Mouse (Mus musculus) kidney, adult 2 months (tissue): ENCODE results near the gene Haus5. TPM values are rescaled to one million over a fixed set of nuclear protein-coding genes. Genes with fewer than 3 reads are reported as not detected.

ENCODE experiments used
- DNase-seq: peaks from one replicate; pipeline ENCODE4 v3.0.0; 2021
- H3K27ac ChIP-seq: fragments of 200-500 bp; 2 replicates; pipeline ENCODE4 v1.5.1; 2012; ENCODE audit warnings: low read depth, low read length, control low read depth, inconsistent platforms; ENCODE audit not compliant: insufficient read depth
- H3K27me3 ChIP-seq: fragments of 200-500 bp; replicated peaks from 2 replicates; pipeline ENCODE4 v1.6.1; 2012; ENCODE audit warnings: mild to moderate bottlenecking, moderate library complexity, low read length, inconsistent platforms; ENCODE audit not compliant: control insufficient read depth, insufficient read depth
- H3K36me3 ChIP-seq: fragments of 200-500 bp; 2 replicates; pipeline ENCODE4 v1.6.1; 2012; ENCODE audit warnings: mild to moderate bottlenecking, moderate library complexity, low read length, inconsistent platforms; ENCODE audit not compliant: control insufficient read depth, insufficient read depth
- H3K4me1 ChIP-seq: fragments of 200-500 bp; 2 replicates; pipeline ENCODE4 v1.6.1; 2011; ENCODE audit warnings: low read length; ENCODE audit not compliant: control insufficient read depth, insufficient read depth
- H3K4me3 ChIP-seq: fragments of 200-500 bp; 2 replicates; pipeline ENCODE4 v1.5.1; 2011; ENCODE audit warnings: mild to moderate bottlenecking, low read depth, low read length, control low read depth; ENCODE audit not compliant: insufficient read depth
- CTCF ChIP-seq: fragments of 200-500 bp; conservative IDR thresholded peaks from 2 replicates; pipeline ENCODE4 v1.5.1; 2011; ENCODE audit warnings: low read depth, mild to moderate bottlenecking, control low read depth, low read length, moderate library complexity, mixed read lengths; ENCODE audit not compliant: insufficient read depth, insufficient read length
- POLR2A ChIP-seq: fragments of 200-500 bp; IDR thresholded peaks from one replicate; pipeline ENCODE4 v1.6.1; 2011; ENCODE audit warnings: low read depth, low read length, control low read depth
- WGBS: fragments of 180-500 bp; shearing (Covaris S2); methylation state at CpG from one replicate; pipeline ENCODE4 v1.1.7; 2018; 5-methylcytosine and 5-hydroxymethylcytosine counted together
- polyA plus RNA-seq: library from polyadenylated mRNA; depleted of rRNA; stranded (reverse); fragments of >200 nt; gene quantifications from 2 replicates; pipeline ENCODE4 v1.2.3, GENCODE M21; 2012; rRNA removed

Gene Haus5
- polyA plus RNA-seq, 1 experiment = 9.1 TPM

DNA sequence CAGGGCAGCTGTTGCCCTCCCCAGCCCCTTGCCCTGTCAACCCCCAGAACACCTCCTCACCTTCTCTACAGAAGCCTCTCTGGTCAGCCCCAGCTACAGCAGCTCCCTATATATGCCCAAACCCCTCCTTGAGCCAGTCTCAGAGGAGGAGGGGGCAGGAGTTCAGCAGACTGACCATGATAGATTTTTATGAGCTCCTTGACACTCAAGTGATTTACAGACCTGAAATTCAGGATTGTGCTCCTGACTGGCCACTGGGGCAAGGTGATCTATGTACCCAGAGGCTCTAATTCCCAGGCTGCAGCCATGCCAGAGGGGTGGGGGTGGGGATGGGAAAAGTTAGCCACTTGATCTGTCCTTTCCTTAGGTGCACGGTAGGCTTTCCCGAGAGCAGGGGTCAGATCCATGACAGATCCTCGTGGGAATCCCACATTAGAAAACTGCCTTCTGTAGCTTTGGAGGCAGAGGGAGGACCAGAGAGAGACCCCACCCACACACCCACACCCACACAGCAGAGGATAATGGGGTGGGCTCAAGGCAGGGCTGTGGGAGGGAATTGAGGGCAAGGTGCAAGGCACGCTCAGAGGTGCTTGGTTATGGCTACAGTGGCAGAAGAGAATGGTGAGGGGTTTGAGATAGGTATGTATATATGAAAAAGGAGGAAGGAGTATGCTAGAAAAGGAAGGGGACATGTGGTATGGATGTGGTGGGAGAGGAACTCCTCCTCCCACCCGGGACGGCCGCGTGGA, 52.0 kb downstream of the Haus5 start, which contains the start of gene Upk1a:
Upk1a (minus strand) TSS at position 194 of the 749 bp plus-strand sequence.
- no peak for TF ChIP-seq POLR2A
- TF ChIP-seq CTCF = no peak
- Histone ChIP-seq H3K36me3 (no peaks in the 10 kb centered on the region; the same call in 1 of the 2 replicates), H3K27ac (no peak within 1 kb of the TSS), H3K27me3 (no peaks in the 10 kb centered on the region), H3K4me1 (no peaks in the 10 kb centered on the region; the same call in 1 of the 2 replicates), H3K4me3 (no peak within 1 kb of the TSS)
- no peak for DNase-seq
- whole genome bisulfite sequencing = 25% methylated on average over 8 of the region's 8 CpGs

DNA sequence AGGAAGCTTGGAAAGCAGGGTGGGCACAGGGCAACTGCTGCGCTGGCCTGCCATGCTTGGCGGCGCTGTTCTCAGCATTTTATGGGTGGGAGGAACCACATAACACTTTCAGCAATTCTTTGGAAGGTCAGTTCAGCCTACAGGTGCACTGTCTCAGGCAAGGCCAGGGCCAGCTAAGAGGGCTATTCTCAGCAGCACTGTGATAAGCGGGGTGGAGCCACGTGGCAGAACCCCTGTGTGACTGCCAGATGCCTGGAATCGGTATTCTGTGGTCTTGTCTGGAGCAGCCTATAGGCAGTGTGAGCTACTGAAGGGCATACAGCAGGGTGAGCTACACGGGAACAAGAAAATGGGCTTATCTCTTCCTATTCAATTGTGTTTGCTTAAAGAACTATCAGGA, 54.8 kb downstream of the Haus5 start:
- Histone ChIP-seq H3K4me3 (no peak overlapping the region), H3K27ac (no peak overlapping the region), H3K27me3 (no peaks in the 10 kb centered on the region), H3K36me3 (no peaks in the 10 kb centered on the region), H3K4me1 (no peaks in the 10 kb centered on the region; the same call in 1 of the 2 replicates)
- DNase-seq = no peak
- TF ChIP-seq CTCF = no peak
- TF ChIP-seq POLR2A = no peak
- 53% methylated on average over 7 of the region's 7 CpGs for WGBS

DNA sequence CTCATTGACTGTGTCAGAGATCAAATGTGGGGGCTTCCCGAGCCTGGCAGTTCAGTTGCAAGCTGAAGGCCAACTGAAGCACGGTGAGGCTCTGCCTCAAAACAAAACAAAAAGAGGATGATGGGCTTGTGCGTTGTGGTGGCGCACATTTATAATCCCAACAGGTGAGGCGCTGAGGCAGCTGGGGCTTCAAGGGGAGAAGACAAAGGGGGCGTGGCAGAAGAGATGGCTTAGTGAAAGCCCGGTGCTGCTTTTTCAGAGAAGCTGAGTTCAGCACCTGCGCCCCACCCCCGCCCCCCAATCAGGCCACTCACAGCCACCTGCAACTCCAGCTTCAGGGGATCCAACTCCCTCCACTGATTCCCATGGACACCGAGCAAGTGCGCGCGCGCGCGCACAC, 56.3 kb downstream of the Haus5 start:
- H3K4me3 ChIP-seq = no peak overlapping the region
- H3K27ac ChIP-seq = no peak overlapping the region
- TF ChIP-seq POLR2A (no peak), CTCF (no peak)
- H3K27me3 ChIP-seq = no peaks in the 10 kb centered on the region
- peaks cover 1% of the 10 kb centered on the region for H3K4me1 ChIP-seq
- H3K36me3 ChIP-seq = no peaks in the 10 kb centered on the region
- 52% methylated on average over 16 of the region's 16 CpGs for WGBS
- DNase-seq = no peak

DNA sequence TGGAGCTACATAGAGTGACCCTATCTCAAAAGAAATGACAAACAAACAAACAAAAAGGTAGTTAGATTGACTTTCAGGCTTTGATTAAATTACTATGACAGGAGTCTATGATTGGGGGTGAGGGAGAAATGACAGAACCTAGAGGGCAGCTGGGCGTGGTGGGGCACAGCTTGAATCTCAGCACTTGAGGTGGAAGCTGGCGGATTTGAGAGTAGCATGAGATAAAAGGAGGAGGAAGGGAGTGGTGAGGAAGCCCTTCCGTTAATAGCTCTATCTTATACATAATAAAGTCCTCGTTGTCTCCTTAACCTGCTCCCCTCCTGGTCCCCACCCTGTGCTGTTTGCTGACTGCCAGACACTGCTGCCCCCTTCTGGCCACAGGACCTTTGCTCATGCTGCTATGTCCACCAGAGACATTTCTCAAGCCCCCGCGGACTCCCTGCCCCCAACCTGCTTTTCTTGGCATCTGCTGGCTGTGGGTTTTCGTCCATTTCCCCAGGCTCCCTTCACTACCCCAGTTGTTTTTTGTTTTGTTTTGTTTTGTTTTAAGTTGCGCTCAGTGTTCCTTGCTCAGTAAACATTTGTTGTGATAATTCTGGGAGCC, 57.0 kb downstream of the Haus5 start:
- Histone ChIP-seq H3K4me3 (no peak overlapping the region), H3K4me1 (peaks cover 8% of the 10 kb centered on the region), H3K27me3 (no peaks in the 10 kb centered on the region), H3K36me3 (no peaks in the 10 kb centered on the region), H3K27ac (no peak overlapping the region)
- WGBS = 29% methylated on average over 8 of the region's 8 CpGs
- peak; percentile 61 for DNase-seq
- TF ChIP-seq CTCF (peak; percentile 76), POLR2A (no peak)

DNA sequence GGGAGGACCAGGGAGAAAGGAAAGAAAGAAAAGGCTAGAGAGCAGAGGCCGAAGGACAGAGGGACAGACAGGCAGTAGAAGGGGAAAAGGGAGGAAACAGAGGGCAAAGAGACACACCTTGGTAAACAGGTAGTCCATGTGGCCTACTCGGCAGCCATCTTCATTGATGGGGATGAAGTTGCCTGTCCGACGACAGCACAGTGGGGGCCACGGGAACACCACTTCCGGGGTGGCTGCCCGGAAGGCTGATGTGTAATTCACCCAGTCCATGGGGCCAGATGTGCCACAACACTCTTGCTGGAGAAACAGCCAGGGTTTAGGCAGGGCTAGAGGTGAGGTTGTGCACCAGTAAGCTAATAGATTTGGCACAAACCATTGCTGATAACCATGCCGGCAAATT, 59.9 kb downstream of the Haus5 start:
- H3K27me3 ChIP-seq = no peaks in the 10 kb centered on the region
- no peak for TF ChIP-seq POLR2A
- TF ChIP-seq CTCF = no peak
- H3K4me3 ChIP-seq = no peak overlapping the region
- no peak overlapping the region for H3K27ac ChIP-seq
- H3K4me1 ChIP-seq = peaks cover 8% of the 10 kb centered on the region
- DNase-seq = no peak
- 87% methylated on average over 8 of the region's 8 CpGs for whole genome bisulfite sequencing
- H3K36me3 ChIP-seq = no peaks in the 10 kb centered on the region

DNA sequence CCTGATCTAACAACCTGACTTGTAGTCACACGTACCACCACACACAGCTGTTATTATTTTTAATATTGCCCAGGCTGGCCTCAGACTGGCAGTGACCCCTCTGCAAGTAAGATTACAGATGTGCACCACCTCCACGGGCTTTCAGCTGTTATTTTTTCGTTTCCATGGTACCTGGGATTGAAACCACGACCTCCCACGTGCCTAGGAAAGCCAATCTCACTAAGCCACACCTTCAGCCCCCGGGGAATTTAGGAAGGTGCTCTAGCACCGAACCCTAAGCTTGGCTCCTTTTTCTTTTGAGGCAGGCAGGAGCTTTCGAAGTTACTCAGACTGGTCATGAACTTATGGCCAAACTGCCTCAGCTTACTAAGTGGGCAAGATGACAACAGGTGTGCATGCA, 60.4 kb downstream of the Haus5 start:
- TF ChIP-seq POLR2A = no peak
- TF ChIP-seq CTCF = no peak
- H3K36me3 ChIP-seq = no peaks in the 10 kb centered on the region
- H3K4me3 ChIP-seq = no peak overlapping the region
- peaks cover 8% of the 10 kb centered on the region for H3K4me1 ChIP-seq
- 41% methylated on average over 8 of the region's 8 CpGs for WGBS
- no peak for DNase-seq
- H3K27ac ChIP-seq = no peak overlapping the region
- H3K27me3 ChIP-seq = no peaks in the 10 kb centered on the region

Other genes starting within 250 kb of the Haus5 start
- gene Hcst, start 245.1 kb downstream of the Haus5 start, polyA plus RNA-seq = 3.7 and 12.0 TPM in 2 replicates
- gene Nfkbid, start 243.3 kb downstream of the Haus5 start, polyA plus RNA-seq = 1.8 and 3.1 TPM in 2 replicates
- gene Aplp1, start 219.5 kb downstream of the Haus5 start, polyA plus RNA-seq = 13.0 and 14.2 TPM in 2 replicates
- 0.30 and 0.33 TPM in 2 replicates for gene Kirrel2, start 207.3 kb downstream of the Haus5 start, polyA plus RNA-seq
- gene Nphs1, start 206.7 kb downstream of the Haus5 start, polyA plus RNA-seq = 39.9 and 41.1 TPM in 2 replicates
- gene Prodh2, start 171.4 kb downstream of the Haus5 start, polyA plus RNA-seq = 218 and 246 TPM in 2 replicates
- 7.4 and 7.8 TPM in 2 replicates for gene Arhgap33, start 129.9 kb downstream of the Haus5 start, polyA plus RNA-seq
- gene Hspb6, start 112.8 kb downstream of the Haus5 start, polyA plus RNA-seq = 21.6 and 50.4 TPM in 2 replicates
- gene Proser3, start 112.7 kb downstream of the Haus5 start, polyA plus RNA-seq = 7.1 and 8.5 TPM in 2 replicates
- gene Lin37, start 105.2 kb downstream of the Haus5 start, polyA plus RNA-seq = 29.0 and 33.8 TPM in 2 replicates
- gene U2af1l4, start 101.7 kb downstream of the Haus5 start, polyA plus RNA-seq = 47.9 and 54.5 TPM in 2 replicates
- gene Gm49396, start 101.7 kb downstream of the Haus5 start, polyA plus RNA-seq = 1.5 and 1.9 TPM in 2 replicates
- gene Psenen, start 101.4 kb downstream of the Haus5 start, polyA plus RNA-seq = 168 and 223 TPM in 2 replicates
- 5.2 and 5.4 TPM in 2 replicates for gene Igflr1, start 99.6 kb downstream of the Haus5 start, polyA plus RNA-seq
- 26.7 and 31.6 TPM in 2 replicates for gene Kmt2b, start 76.3 kb downstream of the Haus5 start, polyA plus RNA-seq
- gene Zbtb32, start 66.1 kb downstream of the Haus5 start, polyA plus RNA-seq = 1.3 and 1.4 TPM in 2 replicates
- gene Upk1a, start 52.1 kb downstream of the Haus5 start, polyA plus RNA-seq = 23.6 and 34.5 TPM in 2 replicates
- 1,228 and 1,575 TPM in 2 replicates for gene Cox6b1, start 38.8 kb downstream of the Haus5 start, polyA plus RNA-seq
- gene Etv2, start 29.1 kb downstream of the Haus5 start, polyA plus RNA-seq = not detected in 2 replicates
- 46.0 and 51.4 TPM in 2 replicates for gene Rbm42, start 14.7 kb downstream of the Haus5 start, polyA plus RNA-seq
- gene Pmis2, start 6.6 kb upstream of the Haus5 start, polyA plus RNA-seq = not detected in 2 replicates
- 0.96 and 1.4 TPM in 2 replicates for gene 2200002J24Rik, start 33.9 kb upstream of the Haus5 start, polyA plus RNA-seq
- gene Atp4a, start 47.2 kb upstream of the Haus5 start, polyA plus RNA-seq = 33.1 and 39.1 TPM in 2 replicates
- 457 and 511 TPM in 2 replicates for gene Tmem147, start 64.5 kb upstream of the Haus5 start, polyA plus RNA-seq
- gene Gapdhs, start 78.7 kb upstream of the Haus5 start, polyA plus RNA-seq = 0.31 and 0.86 TPM in 2 replicates
- gene Sbsn, start 86.5 kb upstream of the Haus5 start, polyA plus RNA-seq = 1.4 and 1.9 TPM in 2 replicates
- 2.1 and 2.2 TPM in 2 replicates for gene Dmkn, start 98.8 kb upstream of the Haus5 start, polyA plus RNA-seq
- 0.50 TPM in 1 of 2 replicates, not detected in the other for gene Krtdap, start 122.9 kb upstream of the Haus5 start, polyA plus RNA-seq
- 1.2 and 1.4 TPM in 2 replicates for gene Ffar2, start 158.8 kb upstream of the Haus5 start, polyA plus RNA-seq
- 0.07 and 0.08 TPM in 2 replicates for gene Ffar3, start 191.2 kb upstream of the Haus5 start, polyA plus RNA-seq
- 0.03 and 0.48 TPM in 2 replicates for gene Ffar1, start 196.6 kb upstream of the Haus5 start, polyA plus RNA-seq
- 0.42 and 11.2 TPM in 2 replicates for gene Cd22, start 215.3 kb upstream of the Haus5 start, polyA plus RNA-seq
- 0.71 and 0.94 TPM in 2 replicates for gene Mag, start 249.9 kb upstream of the Haus5 start, polyA plus RNA-seq